Mouse (Mus musculus) kidney, adult 2 months (tissue): ENCODE measurements around the gene Gm10031. TPM values are rescaled to one million over a fixed set of nuclear protein-coding genes. Genes with fewer than 3 reads are reported as not detected.
"Not testable (repeated sequence)": the region's sequence is repeated elsewhere in the genome, so short reads cannot be mapped to it uniquely, and the experiment has no call there.

Experiments
- DNase-seq: peaks from one replicate; pipeline ENCODE4 v3.0.0; 2021
- H3K27ac ChIP-seq: fragments of 200-500 bp; 2 replicates; pipeline ENCODE4 v1.5.1; 2012; ENCODE audit warnings: low read depth, low read length, control low read depth, inconsistent platforms; ENCODE audit not compliant: insufficient read depth
- H3K27me3 ChIP-seq: fragments of 200-500 bp; replicated peaks from 2 replicates; pipeline ENCODE4 v1.6.1; 2012; ENCODE audit warnings: mild to moderate bottlenecking, moderate library complexity, low read length, inconsistent platforms; ENCODE audit not compliant: control insufficient read depth, insufficient read depth
- H3K36me3 ChIP-seq: fragments of 200-500 bp; 2 replicates; pipeline ENCODE4 v1.6.1; 2012; ENCODE audit warnings: mild to moderate bottlenecking, moderate library complexity, low read length, inconsistent platforms; ENCODE audit not compliant: control insufficient read depth, insufficient read depth
- H3K4me1 ChIP-seq: fragments of 200-500 bp; 2 replicates; pipeline ENCODE4 v1.6.1; 2011; ENCODE audit warnings: low read length; ENCODE audit not compliant: control insufficient read depth, insufficient read depth
- H3K4me3 ChIP-seq: fragments of 200-500 bp; 2 replicates; pipeline ENCODE4 v1.5.1; 2011; ENCODE audit warnings: mild to moderate bottlenecking, low read depth, low read length, control low read depth; ENCODE audit not compliant: insufficient read depth
- CTCF ChIP-seq: fragments of 200-500 bp; conservative IDR thresholded peaks from 2 replicates; pipeline ENCODE4 v1.5.1; 2011; ENCODE audit warnings: low read depth, mild to moderate bottlenecking, control low read depth, low read length, moderate library complexity, mixed read lengths; ENCODE audit not compliant: insufficient read depth, insufficient read length
- POLR2A ChIP-seq: fragments of 200-500 bp; IDR thresholded peaks from one replicate; pipeline ENCODE4 v1.6.1; 2011; ENCODE audit warnings: low read depth, low read length, control low read depth
- WGBS: fragments of 180-500 bp; shearing (Covaris S2); methylation state at CpG from one replicate; pipeline ENCODE4 v1.1.7; 2018; 5-methylcytosine and 5-hydroxymethylcytosine counted together
- polyA plus RNA-seq: library from polyadenylated mRNA; depleted of rRNA; stranded (reverse); fragments of >200 nt; gene quantifications from 2 replicates; pipeline ENCODE4 v1.2.3, GENCODE M21; 2012; rRNA removed

The Gm10031 gene
- polyA plus RNA-seq = 9.2 and 13.2 TPM in 2 replicates

DNA sequence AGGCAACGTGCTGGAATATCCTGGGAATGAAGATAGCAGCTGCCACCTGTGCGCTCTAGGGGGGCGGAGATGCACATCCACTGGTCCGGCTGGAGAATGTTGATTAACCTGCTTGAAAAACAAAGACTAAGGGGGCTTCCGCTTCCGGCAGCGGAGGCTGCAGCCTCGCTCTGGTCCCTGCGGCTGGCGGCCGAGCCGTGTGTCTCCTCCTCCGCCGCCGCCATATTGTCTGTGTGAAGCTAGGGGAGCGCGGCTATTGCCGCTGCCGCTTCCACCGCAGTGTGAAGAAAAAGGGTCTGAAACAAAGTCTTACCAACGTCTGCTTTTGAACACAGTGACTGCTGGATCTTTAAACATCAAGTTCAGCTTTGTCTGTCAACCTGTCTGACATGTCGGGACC is at the start of gene Gm10031:
Gene Gm10031, plus strand, starts transcription at position 171 of the 400 bp plus-strand sequence.
- WGBS = 94% methylated on average over 22 of the region's 22 CpGs

DNA sequence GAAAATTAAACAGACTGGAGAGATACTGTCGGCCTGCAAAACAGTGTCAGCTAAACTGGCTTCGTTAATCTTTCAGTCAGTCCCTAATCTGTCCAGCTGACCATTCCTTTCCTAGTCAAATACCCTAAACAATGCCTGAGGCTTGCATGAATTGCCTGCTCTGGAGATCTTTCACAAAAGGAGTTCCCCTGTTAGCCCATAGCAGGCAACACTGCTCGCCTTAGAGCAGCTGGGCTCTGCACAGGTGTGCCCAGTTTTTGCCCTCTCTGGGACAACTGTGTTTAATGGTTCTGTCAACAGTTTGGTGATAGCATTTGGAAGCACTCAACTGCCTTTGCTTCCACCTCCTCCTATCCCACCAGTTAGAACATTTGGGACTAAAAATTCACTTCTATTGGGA is 49.0 kb upstream of the Gm10031 start:
- H3K27ac ChIP-seq = no peak overlapping the region
- H3K4me3 ChIP-seq = no peak overlapping the region
- WGBS = 84% methylated on average over 3 of the region's 3 CpGs
- no peaks in the 10 kb centered on the region for H3K27me3 ChIP-seq
- no peak for DNase-seq
- H3K36me3 ChIP-seq = no peaks in the 10 kb centered on the region
- TF ChIP-seq POLR2A = no peak
- no peak for TF ChIP-seq CTCF
- H3K4me1 ChIP-seq = 0 out of 2 replicates have a peak, but pooled peaks cover 3% of the 10 kb centered on the region

More for the DNA sequence above, at the start of gene Gm10031:
- not testable (repeated sequence) for H3K4me3 ChIP-seq, H3K27me3 ChIP-seq, H3K36me3 ChIP-seq, H3K27ac ChIP-seq, DNase-seq, H3K4me1 ChIP-seq

DNA sequence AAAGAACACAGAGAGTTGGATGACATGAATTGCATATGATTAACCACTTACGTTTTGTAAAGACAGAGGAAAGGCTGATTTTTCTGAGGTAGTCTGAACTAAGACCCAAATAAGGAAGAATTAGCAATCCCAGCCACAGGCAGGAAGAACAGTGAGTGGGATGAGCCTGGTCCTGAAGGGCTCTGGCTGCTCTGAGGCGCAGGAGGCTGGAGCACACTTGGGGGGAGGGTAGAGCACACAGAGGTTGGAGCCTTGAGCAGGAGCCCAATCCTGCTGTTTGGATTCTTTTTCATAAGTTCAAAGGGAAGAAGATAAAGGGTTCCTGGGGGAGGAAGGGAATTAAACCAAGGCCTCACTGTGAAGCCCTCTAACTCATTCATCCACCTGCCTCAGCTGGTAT is 47.8 kb upstream of the Gm10031 start:
- Histone ChIP-seq H3K4me3 (no peak overlapping the region), H3K4me1 (no peaks in the 10 kb centered on the region), H3K27me3 (no peaks in the 10 kb centered on the region), H3K36me3 (no peaks in the 10 kb centered on the region), H3K27ac (no peak overlapping the region)
- DNase-seq = no peak
- WGBS = 79% methylated on average over 2 of the region's 2 CpGs
- TF ChIP-seq POLR2A (no peak), CTCF (no peak)

GRCm38 (mm10) chr1:156476535-156476934 is 47.3 kb upstream of the Gm10031 start:
- 78% methylated on average over 7 of the region's 7 CpGs for WGBS
- Histone ChIP-seq H3K4me1 (no peaks in the 10 kb centered on the region), H3K27ac (no peak overlapping the region), H3K36me3 (no peaks in the 10 kb centered on the region), H3K27me3 (no peaks in the 10 kb centered on the region), H3K4me3 (no peak overlapping the region)
- DNase-seq = no peak
- TF ChIP-seq POLR2A = no peak
- no peak for TF ChIP-seq CTCF

- TF ChIP-seq CTCF (no peak), POLR2A (no peak)
- 97% methylated on average over 3 of the region's 3 CpGs for WGBS
- no peak overlapping the region for H3K4me3 ChIP-seq
- no peak overlapping the region for H3K27ac ChIP-seq
- no peaks in the 10 kb centered on the region for H3K36me3 ChIP-seq
- H3K27me3 ChIP-seq = no peaks in the 10 kb centered on the region
- H3K4me1 ChIP-seq = no peaks in the 10 kb centered on the region
- no peak for DNase-seq
Measured at GRCm38 (mm10) chr1:156481826-156482225, 42.0 kb upstream of the Gm10031 start.

DNA sequence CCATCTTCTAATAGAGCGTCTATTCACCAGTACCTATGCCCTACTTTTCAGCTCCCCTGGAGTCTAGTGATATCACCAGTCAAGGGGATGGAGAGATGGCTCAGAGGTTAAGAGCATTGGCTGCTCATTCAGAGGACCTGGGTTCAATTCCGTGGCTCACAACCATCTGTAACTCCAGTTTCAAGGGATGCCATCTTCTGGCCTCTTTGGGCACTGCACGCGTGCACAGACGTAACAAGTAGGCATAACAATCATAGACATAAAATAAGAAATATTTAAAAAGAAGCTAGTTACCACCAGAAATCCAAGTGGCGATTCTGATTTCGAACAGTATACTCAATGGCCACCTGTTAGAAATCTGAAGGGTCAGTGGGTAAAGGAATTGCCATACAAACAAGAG is 36.3 kb upstream of the Gm10031 start:
- Histone ChIP-seq H3K27me3 (no peaks in the 10 kb centered on the region), H3K36me3 (no peaks in the 10 kb centered on the region), H3K4me1 (no peaks in the 10 kb centered on the region), H3K27ac (no peak overlapping the region), H3K4me3 (no peak overlapping the region)
- 97% methylated on average over 7 of the region's 7 CpGs for WGBS
- no peak for TF ChIP-seq CTCF
- TF ChIP-seq POLR2A = no peak
- no peak for DNase-seq

- WGBS = 57% methylated on average over 5 of the region's 5 CpGs
Measured at GRCm38 (mm10) chr1:156488031-156488430, 35.8 kb upstream of the Gm10031 start.

More at GRCm38 (mm10) chr1:156488031-156488430, 35.8 kb upstream of the Gm10031 start:
- Histone ChIP-seq H3K27ac (no peak overlapping the region), H3K4me3 (no peak overlapping the region), H3K4me1 (no peaks in the 10 kb centered on the region), H3K27me3 (no peaks in the 10 kb centered on the region), H3K36me3 (no peaks in the 10 kb centered on the region)
- TF ChIP-seq CTCF (no peak), POLR2A (no peak)
- no peak for DNase-seq
